Mouse (Mus musculus) brain, embryonic 14.5 days (tissue): Measurements from ENCODE around the gene Mki67.

Experiments
- CTCF ChIP-seq: fragments of 200-500 bp; IDR thresholded peaks from 2 replicates; pipeline ENCODE4 v1.5.1; 2012; ENCODE audit warnings: inconsistent platforms, mild to moderate bottlenecking, moderate library complexity, borderline replicate concordance; ENCODE audit not compliant: insufficient read depth, insufficient read length; ENCODE audit errors: extremely low read depth
- POLR2A ChIP-seq: fragments of 200-500 bp; IDR thresholded peaks from 2 replicates; pipeline ENCODE4 v1.6.1; 2012; ENCODE audit warnings: mild to moderate bottlenecking, inconsistent platforms, borderline replicate concordance; ENCODE audit not compliant: poor library complexity, insufficient read depth, insufficient read length, severe bottlenecking; ENCODE audit errors: extremely low read depth

DNA sequence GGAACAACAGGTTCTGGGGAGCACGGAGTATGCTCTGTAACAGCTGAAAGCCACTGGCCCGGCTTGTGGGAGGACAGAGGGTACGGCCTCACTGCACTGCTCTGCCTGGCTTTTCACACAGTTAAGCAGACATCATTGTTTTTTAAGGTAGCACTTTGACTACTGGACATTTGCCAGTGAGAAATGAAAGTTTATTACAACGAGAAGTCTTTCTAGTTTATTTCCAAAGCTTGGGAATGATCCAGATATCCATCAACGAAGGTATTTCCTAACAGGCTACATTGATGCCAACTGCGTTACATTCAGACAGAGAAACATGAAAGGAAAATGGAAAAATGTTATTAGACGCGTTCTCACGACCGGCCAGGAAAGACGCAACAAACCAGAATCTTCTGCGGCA, 11.9 kb upstream of the Mki67 start:
- TF ChIP-seq CTCF (no peak), POLR2A (no peak)
